Mouse (Mus musculus): ENCODE data around the gene Tmbim4. TPM values are rescaled to one million over a fixed set of nuclear protein-coding genes. Genes with fewer than 3 reads are reported as not detected.

The Tmbim4 gene
- polyA plus RNA-seq (2012; rRNA removed) = 96.7 and 102 TPM in 2 replicates

GRCm38 (mm10) chr10:120201131-120201921, at the start of gene Tmbim4:
Gene Tmbim4 (plus strand): TSS chr10:120201590.
- Histone ChIP-seq H3K4me3 (ENCODE audit: insufficient read depth, low read length) (peak within 1 kb of the TSS; percentile 18), H3K4me1 (ENCODE audit: control insufficient read depth, insufficient read depth, low read length) (no peaks in the 10 kb centered on the region), H3K27ac (ENCODE audit: insufficient read depth, low read length) (no peak within 1 kb of the TSS)
- TF ChIP-seq POLR2A (IDR thresholded peaks at IDR 0.05; ENCODE audit: extremely low read depth, insufficient read depth, low read length) (no peak), CTCF (IDR thresholded peaks at IDR 0.05; ENCODE audit: extremely low read depth, insufficient read depth, low read length) (no peak)

- H3K4me1 ChIP-seq (ENCODE audit: control insufficient read depth, insufficient read depth, low read length) = peaks cover 1% of the 10 kb centered on the region; the same call in 1 of the 2 replicates
- H3K27ac ChIP-seq (ENCODE audit: insufficient read depth, low read length) = no peak overlapping the region
- H3K4me3 ChIP-seq (ENCODE audit: insufficient read depth, low read length) = no peak overlapping the region
- no peak for TF ChIP-seq POLR2A (IDR thresholded peaks at IDR 0.05; ENCODE audit: extremely low read depth, insufficient read depth, low read length)
- TF ChIP-seq CTCF (IDR thresholded peaks at IDR 0.05; ENCODE audit: extremely low read depth, insufficient read depth, low read length) = no peak
Observed at GRCm38 (mm10) chr10:120151672-120152071, 49.7 kb upstream of the Tmbim4 start.

GRCm38 (mm10) chr10:120153911-120154310, 47.5 kb upstream of the Tmbim4 start:
- H3K27ac ChIP-seq (ENCODE audit: insufficient read depth, low read length) = no peak overlapping the region

GRCm38 (mm10) chr10:120160533-120160932, 40.9 kb upstream of the Tmbim4 start:
- Histone ChIP-seq H3K4me1 (ENCODE audit: control insufficient read depth, insufficient read depth, low read length) (no peaks in the 10 kb centered on the region), H3K4me3 (ENCODE audit: insufficient read depth, low read length) (no peak overlapping the region)
- TF ChIP-seq POLR2A (IDR thresholded peaks at IDR 0.05; ENCODE audit: extremely low read depth, insufficient read depth, low read length) (no peak), CTCF (IDR thresholded peaks at IDR 0.05; ENCODE audit: extremely low read depth, insufficient read depth, low read length) (no peak)

More at GRCm38 (mm10) chr10:120153911-120154310, 47.5 kb upstream of the Tmbim4 start:
- TF ChIP-seq POLR2A (IDR thresholded peaks at IDR 0.05; ENCODE audit: extremely low read depth, insufficient read depth, low read length) (no peak), CTCF (IDR thresholded peaks at IDR 0.05; ENCODE audit: extremely low read depth, insufficient read depth, low read length) (no peak)
- no peak overlapping the region for H3K4me3 ChIP-seq (ENCODE audit: insufficient read depth, low read length)
- H3K4me1 ChIP-seq (ENCODE audit: control insufficient read depth, insufficient read depth, low read length) = peaks cover 1% of the 10 kb centered on the region; the same call in 1 of the 2 replicates

GRCm38 (mm10) chr10:120162840-120163239, 38.5 kb upstream of the Tmbim4 start:
- Histone ChIP-seq H3K27ac (ENCODE audit: insufficient read depth, low read length) (no peak overlapping the region), H3K4me1 (ENCODE audit: control insufficient read depth, insufficient read depth, low read length) (no peaks in the 10 kb centered on the region), H3K4me3 (ENCODE audit: insufficient read depth, low read length) (no peak overlapping the region)
- TF ChIP-seq CTCF (IDR thresholded peaks at IDR 0.05; ENCODE audit: extremely low read depth, insufficient read depth, low read length) (no peak), POLR2A (IDR thresholded peaks at IDR 0.05; ENCODE audit: extremely low read depth, insufficient read depth, low read length) (no peak)

More at GRCm38 (mm10) chr10:120160533-120160932, 40.9 kb upstream of the Tmbim4 start:
- no peak overlapping the region for H3K27ac ChIP-seq (ENCODE audit: insufficient read depth, low read length)

- TF ChIP-seq POLR2A (IDR thresholded peaks at IDR 0.05; ENCODE audit: extremely low read depth, insufficient read depth, low read length) = no peak
- no peak for TF ChIP-seq CTCF (IDR thresholded peaks at IDR 0.05; ENCODE audit: extremely low read depth, insufficient read depth, low read length)
- H3K4me3 ChIP-seq (ENCODE audit: insufficient read depth, low read length) = no peak overlapping the region
- H3K4me1 ChIP-seq (ENCODE audit: control insufficient read depth, insufficient read depth, low read length) = no peaks in the 10 kb centered on the region
- H3K27ac ChIP-seq (ENCODE audit: insufficient read depth, low read length) = no peak overlapping the region
Observed at GRCm38 (mm10) chr10:120163490-120163889, 37.9 kb upstream of the Tmbim4 start.

GRCm38 (mm10) chr10:120164931-120165792, 36.2 kb upstream of the Tmbim4 start:
- no peaks in the 10 kb centered on the region for H3K4me1 ChIP-seq (ENCODE audit: control insufficient read depth, insufficient read depth, low read length)
- TF ChIP-seq POLR2A (IDR thresholded peaks at IDR 0.05; ENCODE audit: extremely low read depth, insufficient read depth, low read length) = no peak
- no peak for TF ChIP-seq CTCF (IDR thresholded peaks at IDR 0.05; ENCODE audit: extremely low read depth, insufficient read depth, low read length)
- no peak overlapping the region for H3K27ac ChIP-seq (ENCODE audit: insufficient read depth, low read length)
- no peak overlapping the region for H3K4me3 ChIP-seq (ENCODE audit: insufficient read depth, low read length)

GRCm38 (mm10) chr10:120165793-120166503, 35.4 kb upstream of the Tmbim4 start:
- Histone ChIP-seq H3K27ac (ENCODE audit: insufficient read depth, low read length) (no peak overlapping the region), H3K4me3 (ENCODE audit: insufficient read depth, low read length) (no peak overlapping the region), H3K4me1 (ENCODE audit: control insufficient read depth, insufficient read depth, low read length) (no peaks in the 10 kb centered on the region)
- no peak for TF ChIP-seq POLR2A (IDR thresholded peaks at IDR 0.05; ENCODE audit: extremely low read depth, insufficient read depth, low read length)
- no peak for TF ChIP-seq CTCF (IDR thresholded peaks at IDR 0.05; ENCODE audit: extremely low read depth, insufficient read depth, low read length)

- Histone ChIP-seq H3K4me1 (ENCODE audit: control insufficient read depth, insufficient read depth, low read length) (no peaks in the 10 kb centered on the region), H3K4me3 (ENCODE audit: insufficient read depth, low read length) (no peak overlapping the region), H3K27ac (ENCODE audit: insufficient read depth, low read length) (no peak overlapping the region)
- TF ChIP-seq CTCF (IDR thresholded peaks at IDR 0.05; ENCODE audit: extremely low read depth, insufficient read depth, low read length) (no peak), POLR2A (IDR thresholded peaks at IDR 0.05; ENCODE audit: extremely low read depth, insufficient read depth, low read length) (no peak)
Observed at GRCm38 (mm10) chr10:120168070-120168469, 33.3 kb upstream of the Tmbim4 start.

Measured in cortical plate, adult 2 months (tissue).